Mouse (Mus musculus): ENCODE measurements around the gene Casd1. TPM values are rescaled to one million over a fixed set of nuclear protein-coding genes. Genes with fewer than 3 reads are reported as not detected.

The Casd1 gene
- polyA plus RNA-seq, 1 experiment from 2014 or later: 16.7 TPM

DNA sequence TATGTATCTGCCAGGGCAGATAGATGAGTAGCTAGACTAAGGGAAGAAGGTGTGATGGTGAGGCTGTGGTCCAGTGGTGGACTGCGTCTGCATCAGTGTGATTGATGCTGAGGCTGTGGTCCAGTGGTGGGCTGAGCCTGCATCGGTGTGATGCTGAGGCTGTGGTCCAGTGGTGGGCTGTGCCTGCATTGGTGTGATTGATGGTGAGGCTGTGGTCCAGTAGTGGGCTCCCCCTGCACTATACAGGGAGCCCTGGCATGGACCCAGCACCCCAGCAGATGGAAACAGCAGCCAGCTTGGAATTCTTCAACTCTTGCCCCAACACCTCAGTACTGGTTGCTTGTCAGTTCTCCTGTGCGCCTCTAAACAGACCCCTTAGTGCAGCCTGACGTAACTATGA, 5.8 kb downstream of the Casd1 start:
- WGBS: 87% methylated on average over 4 of the region's 4 CpGs

DNA sequence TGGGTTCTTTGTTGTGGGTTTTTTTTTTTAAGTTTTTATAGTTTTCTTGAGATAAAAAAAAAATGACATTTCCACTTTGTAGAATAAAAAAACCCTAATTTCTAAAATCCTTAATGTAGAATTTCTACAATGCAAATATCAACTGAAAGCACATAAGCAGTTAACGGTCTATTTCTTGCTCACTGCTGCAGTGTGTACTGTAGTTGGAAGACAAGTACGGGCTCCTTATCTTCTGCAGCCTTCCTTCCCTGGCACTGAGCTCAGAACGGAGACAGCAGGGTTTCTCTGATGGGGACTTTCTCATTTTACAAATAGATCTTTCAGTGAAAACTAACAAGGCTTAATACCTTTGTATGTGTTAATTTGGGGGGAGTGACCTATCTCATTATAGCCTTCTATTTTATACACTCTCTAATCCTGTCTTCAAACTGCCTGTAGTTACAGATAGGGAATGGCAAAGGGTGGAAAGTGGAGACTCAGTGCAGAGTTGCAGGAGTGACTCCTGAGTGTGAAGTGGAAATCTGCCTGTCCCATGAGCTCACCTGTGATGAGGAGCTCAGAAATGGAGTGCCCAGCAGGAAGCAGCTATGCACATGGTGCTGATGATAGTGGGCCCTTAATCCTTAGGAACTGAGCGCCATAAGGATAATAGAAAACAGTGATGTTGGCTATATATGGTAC, 9.7 kb downstream of the Casd1 start:
- Histone ChIP-seq H3K4me1 (ENCODE audit: control insufficient read depth, insufficient read depth, low read length) (no peaks in the 10 kb centered on the region), H3K4me3 (ENCODE audit: low read length) (no peak overlapping the region), H3K9ac (ENCODE audit: low read depth, low read length) (no peak overlapping the region), H3K9me3 (ENCODE audit: control insufficient read depth, low read length) (no peaks in the 10 kb centered on the region), H3K27ac (ENCODE audit: low read length) (no peak overlapping the region), H3K4me2 (ENCODE audit: low read depth, low read length) (no peak overlapping the region), H3K27me3 (replicated peaks; ENCODE audit: control insufficient read depth, insufficient read depth, low read length) (no peaks in the 10 kb centered on the region), H3K36me3 (ENCODE audit: control insufficient read depth, insufficient read depth, low read length) (0 out of 2 replicates have a peak, but pooled peaks cover 6% of the 10 kb centered on the region)
- ATAC-seq: no peak
- WGBS: 91% methylated on average over 4 of the region's 4 CpGs

More for the DNA sequence above, 5.8 kb downstream of the Casd1 start:
- no peaks in the 10 kb centered on the region for H3K4me1 ChIP-seq (ENCODE audit: control insufficient read depth, insufficient read depth, low read length)
- no peak for ATAC-seq
- no peaks in the 10 kb centered on the region for H3K9me3 ChIP-seq (ENCODE audit: control insufficient read depth, low read length)
- no peaks in the 10 kb centered on the region for H3K36me3 ChIP-seq (ENCODE audit: control insufficient read depth, insufficient read depth, low read length)
- no peaks in the 10 kb centered on the region for H3K27me3 ChIP-seq (replicated peaks; ENCODE audit: control insufficient read depth, insufficient read depth, low read length)
- no peak overlapping the region for H3K9ac ChIP-seq (ENCODE audit: low read depth, low read length)
- no peak overlapping the region for H3K4me3 ChIP-seq (ENCODE audit: low read length)
- no peak overlapping the region for H3K4me2 ChIP-seq (ENCODE audit: low read depth, low read length)
- no peak overlapping the region for H3K27ac ChIP-seq (ENCODE audit: low read length)

DNA sequence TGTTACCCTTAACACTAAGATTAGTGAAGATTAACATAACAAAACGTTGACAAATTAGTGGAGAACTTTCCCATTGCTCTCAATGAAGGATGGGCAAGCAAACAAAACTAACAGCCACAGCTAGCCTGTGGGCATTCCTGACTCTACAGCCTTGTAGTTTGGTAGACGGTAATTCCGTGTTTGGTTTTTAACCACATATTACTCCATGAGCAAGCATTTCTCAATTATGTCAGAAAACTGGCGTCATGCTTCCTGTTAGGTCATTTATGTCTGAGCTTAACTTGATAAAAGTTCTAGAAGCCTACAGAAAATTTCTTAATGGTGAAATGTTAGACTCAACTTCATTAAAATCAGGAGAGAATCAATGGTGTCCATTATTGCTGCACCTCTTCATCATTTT, 11.2 kb downstream of the Casd1 start:
- H3K27ac ChIP-seq (ENCODE audit: low read length): no peak overlapping the region
- WGBS: 85% methylated on average over 4 of the region's 4 CpGs
- no peak overlapping the region for H3K9ac ChIP-seq (ENCODE audit: low read depth, low read length)
- H3K4me3 ChIP-seq (ENCODE audit: low read length): no peak overlapping the region
- H3K4me1 ChIP-seq (ENCODE audit: control insufficient read depth, insufficient read depth, low read length): no peaks in the 10 kb centered on the region
- H3K27me3 ChIP-seq (replicated peaks; ENCODE audit: control insufficient read depth, insufficient read depth, low read length): no peaks in the 10 kb centered on the region
- H3K4me2 ChIP-seq (ENCODE audit: low read depth, low read length): no peak overlapping the region
- no peak for ATAC-seq
- H3K36me3 ChIP-seq (ENCODE audit: control insufficient read depth, insufficient read depth, low read length): 0 out of 2 replicates have a peak, but pooled peaks cover 6% of the 10 kb centered on the region
- H3K9me3 ChIP-seq (ENCODE audit: control insufficient read depth, low read length): no peaks in the 10 kb centered on the region

DNA sequence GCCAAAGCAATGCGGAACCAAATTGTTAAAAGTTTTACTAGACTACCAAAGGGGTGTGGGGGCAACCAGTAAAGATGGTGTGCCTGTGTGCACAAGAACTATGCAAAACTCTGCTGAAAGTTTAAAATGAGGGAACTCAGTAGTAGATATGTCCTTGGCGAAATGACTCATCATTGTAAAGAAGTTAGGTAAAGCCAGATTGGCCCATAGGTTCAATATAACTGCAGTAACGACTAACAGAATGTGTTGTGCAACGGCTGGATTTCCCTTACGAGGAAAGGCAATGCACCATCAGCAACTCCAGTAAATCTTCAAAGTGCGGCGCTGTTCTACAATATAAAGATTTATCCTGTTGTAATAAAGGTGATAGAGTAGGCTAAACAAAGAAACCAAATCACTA, 11.8 kb downstream of the Casd1 start:
- no peak overlapping the region for H3K9ac ChIP-seq (ENCODE audit: low read depth, low read length)
- no peak overlapping the region for H3K4me2 ChIP-seq (ENCODE audit: low read depth, low read length)
- no peaks in the 10 kb centered on the region for H3K9me3 ChIP-seq (ENCODE audit: control insufficient read depth, low read length)
- no peaks in the 10 kb centered on the region for H3K27me3 ChIP-seq (replicated peaks; ENCODE audit: control insufficient read depth, insufficient read depth, low read length)
- 87% methylated on average over 7 of the region's 7 CpGs for WGBS
- no peaks in the 10 kb centered on the region for H3K4me1 ChIP-seq (ENCODE audit: control insufficient read depth, insufficient read depth, low read length)
- H3K36me3 ChIP-seq (ENCODE audit: control insufficient read depth, insufficient read depth, low read length): 0 out of 2 replicates have a peak, but pooled peaks cover 6% of the 10 kb centered on the region
- H3K27ac ChIP-seq (ENCODE audit: low read length): no peak overlapping the region
- no peak for ATAC-seq
- no peak overlapping the region for H3K4me3 ChIP-seq (ENCODE audit: low read length)

DNA sequence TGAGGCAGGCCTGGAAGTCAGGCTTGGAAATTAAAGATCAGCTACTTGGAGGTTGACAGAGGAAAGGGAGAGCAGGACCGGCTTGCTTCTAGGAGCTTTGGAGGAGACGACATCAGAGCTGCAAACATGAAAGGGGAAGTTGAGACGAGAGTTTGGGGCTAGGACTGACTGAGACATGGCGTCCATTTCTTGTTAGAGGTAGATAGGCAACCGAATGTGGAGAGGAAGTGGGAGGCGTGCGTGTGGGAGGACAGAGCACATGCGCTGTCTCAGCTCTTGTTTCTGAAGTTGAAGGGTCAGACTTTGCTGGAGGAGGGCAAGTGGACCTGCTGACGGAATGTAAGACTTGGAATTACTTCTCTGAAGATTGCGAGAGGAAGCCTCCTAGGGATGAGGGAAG, 17.3 kb downstream of the Casd1 start:
- Histone ChIP-seq H3K27ac (ENCODE audit: low read length) (no peak overlapping the region), H3K4me2 (ENCODE audit: low read depth, low read length) (no peak overlapping the region), H3K27me3 (replicated peaks; ENCODE audit: control insufficient read depth, insufficient read depth, low read length) (no peaks in the 10 kb centered on the region), H3K9me3 (ENCODE audit: control insufficient read depth, low read length) (no peaks in the 10 kb centered on the region), H3K36me3 (ENCODE audit: control insufficient read depth, insufficient read depth, low read length) (0 out of 2 replicates have a peak, but pooled peaks cover 10% of the 10 kb centered on the region), H3K9ac (ENCODE audit: low read depth, low read length) (no peak overlapping the region), H3K4me3 (ENCODE audit: low read length) (no peak overlapping the region), H3K4me1 (ENCODE audit: control insufficient read depth, insufficient read depth, low read length) (no peaks in the 10 kb centered on the region)
- WGBS: 86% methylated on average over 10 of the region's 10 CpGs
- no peak for ATAC-seq

DNA sequence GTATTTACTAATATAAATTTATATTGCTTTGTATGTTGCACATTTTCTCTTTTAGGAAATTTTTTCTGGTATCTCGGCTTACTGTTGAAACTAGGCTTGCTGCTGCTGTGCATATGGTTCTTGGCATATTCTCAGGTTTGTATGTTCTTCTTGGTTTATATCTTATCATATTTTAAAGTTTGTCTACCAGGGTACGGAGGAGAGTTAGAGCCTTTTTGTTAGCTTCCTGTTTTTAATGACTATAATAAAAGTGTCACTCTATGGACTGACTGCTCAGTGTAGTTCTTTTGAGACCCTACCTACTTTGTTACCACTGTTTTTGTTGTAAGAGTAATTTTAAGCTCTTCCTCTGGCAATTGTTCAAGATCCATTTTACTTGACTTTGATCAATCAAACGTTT, 30.8 kb downstream of the Casd1 start:
- Histone ChIP-seq H3K4me1 (ENCODE audit: control insufficient read depth, insufficient read depth, low read length) (no peaks in the 10 kb centered on the region), H3K4me2 (ENCODE audit: low read depth, low read length) (no peak overlapping the region), H3K27ac (ENCODE audit: low read length) (no peak overlapping the region), H3K27me3 (replicated peaks; ENCODE audit: control insufficient read depth, insufficient read depth, low read length) (no peaks in the 10 kb centered on the region), H3K9me3 (ENCODE audit: control insufficient read depth, low read length) (no peaks in the 10 kb centered on the region), H3K4me3 (ENCODE audit: low read length) (no peak overlapping the region), H3K9ac (ENCODE audit: low read depth, low read length) (no peak overlapping the region), H3K36me3 (ENCODE audit: control insufficient read depth, insufficient read depth, low read length) (no peaks in the 10 kb centered on the region)
- ATAC-seq: no peak
- whole genome bisulfite sequencing: 58% methylated on average over 3 of the region's 3 CpGs

DNA sequence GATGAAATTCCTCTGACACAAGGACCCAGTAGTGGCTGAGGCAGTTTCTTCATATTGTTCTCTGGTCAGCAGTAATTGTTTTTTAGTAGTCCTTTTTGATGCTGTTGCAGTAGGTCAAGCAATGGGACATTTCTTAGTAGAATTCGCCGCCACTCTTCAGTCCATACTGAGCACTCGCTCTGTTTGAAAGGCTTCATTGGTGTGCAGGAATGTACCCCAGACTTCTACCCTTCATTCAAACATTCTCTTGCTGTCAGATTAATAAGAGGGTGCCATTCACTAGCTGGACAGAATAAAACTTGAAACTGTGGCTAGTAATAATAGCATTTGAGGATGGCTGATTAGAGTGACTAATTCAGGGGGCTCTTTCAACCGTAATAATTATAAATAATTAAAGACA, 32.5 kb downstream of the Casd1 start:
- no peak overlapping the region for H3K27ac ChIP-seq (ENCODE audit: low read length)
- 88% methylated on average over 4 of the region's 4 CpGs for WGBS
- no peaks in the 10 kb centered on the region for H3K4me1 ChIP-seq (ENCODE audit: control insufficient read depth, insufficient read depth, low read length)
- ATAC-seq: no peak
- no peaks in the 10 kb centered on the region for H3K27me3 ChIP-seq (replicated peaks; ENCODE audit: control insufficient read depth, insufficient read depth, low read length)
- H3K9ac ChIP-seq (ENCODE audit: low read depth, low read length): no peak overlapping the region
- H3K9me3 ChIP-seq (ENCODE audit: control insufficient read depth, low read length): no peaks in the 10 kb centered on the region
- H3K4me2 ChIP-seq (ENCODE audit: low read depth, low read length): no peak overlapping the region
- 0 out of 2 replicates have a peak, but pooled peaks cover 2% of the 10 kb centered on the region for H3K36me3 ChIP-seq (ENCODE audit: control insufficient read depth, insufficient read depth, low read length)
- H3K4me3 ChIP-seq (ENCODE audit: low read length): no peak overlapping the region

DNA sequence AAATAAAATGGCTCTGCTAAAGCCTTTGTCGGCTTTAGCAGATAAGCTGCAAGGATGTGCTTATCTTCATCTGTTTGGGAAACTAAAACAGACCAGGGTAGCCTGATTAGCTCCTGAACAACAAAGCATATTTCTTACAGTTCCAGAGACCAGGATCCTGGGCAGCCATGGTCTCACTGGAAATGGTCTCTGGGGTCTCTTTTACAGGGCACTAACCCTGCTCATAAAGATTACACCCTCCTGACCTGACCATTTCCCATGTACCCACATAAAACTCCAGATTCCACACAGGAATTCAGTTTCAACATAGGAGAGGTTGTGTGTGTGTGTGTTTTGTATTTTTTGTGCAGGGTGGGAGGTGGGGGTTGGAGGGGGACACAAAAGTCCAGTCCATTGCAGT, 34.2 kb downstream of the Casd1 start:
- Histone ChIP-seq H3K27ac (ENCODE audit: low read length) (no peak overlapping the region), H3K4me1 (ENCODE audit: control insufficient read depth, insufficient read depth, low read length) (no peaks in the 10 kb centered on the region), H3K4me3 (ENCODE audit: low read length) (no peak overlapping the region), H3K9ac (ENCODE audit: low read depth, low read length) (no peak overlapping the region), H3K36me3 (ENCODE audit: control insufficient read depth, insufficient read depth, low read length) (0 out of 2 replicates have a peak, but pooled peaks cover 2% of the 10 kb centered on the region), H3K27me3 (replicated peaks; ENCODE audit: control insufficient read depth, insufficient read depth, low read length) (no peaks in the 10 kb centered on the region), H3K9me3 (ENCODE audit: control insufficient read depth, low read length) (no peaks in the 10 kb centered on the region), H3K4me2 (ENCODE audit: low read depth, low read length) (no peak overlapping the region)
- WGBS: 11% methylated on average over 1 of the region's 1 CpGs
- ATAC-seq: no peak

DNA sequence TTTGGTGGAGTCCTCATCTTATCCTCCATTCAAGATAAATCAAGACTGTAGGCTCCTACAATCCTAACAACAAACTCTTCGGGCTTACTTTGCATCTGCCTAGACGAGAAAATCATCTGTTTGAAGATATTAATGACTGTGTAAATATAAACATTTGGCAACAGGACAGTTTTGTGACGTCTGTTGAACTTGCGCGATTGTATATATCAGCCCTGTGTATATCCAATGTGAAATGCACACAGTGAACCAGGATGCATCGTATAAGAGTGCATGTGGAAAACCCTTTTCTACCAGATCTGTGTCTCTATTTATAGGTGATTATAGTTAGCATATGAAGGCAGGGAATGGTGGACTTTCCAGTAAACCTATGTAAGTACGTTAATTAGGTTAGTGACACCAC, 41.4 kb downstream of the Casd1 start:
- H3K9ac ChIP-seq (ENCODE audit: low read depth, low read length): no peak overlapping the region
- H3K27ac ChIP-seq (ENCODE audit: low read length): no peak overlapping the region
- no peaks in the 10 kb centered on the region for H3K27me3 ChIP-seq (replicated peaks; ENCODE audit: control insufficient read depth, insufficient read depth, low read length)
- no peak overlapping the region for H3K4me2 ChIP-seq (ENCODE audit: low read depth, low read length)
- no peak for ATAC-seq
- 73% methylated on average over 7 of the region's 7 CpGs for WGBS
- H3K36me3 ChIP-seq (ENCODE audit: control insufficient read depth, insufficient read depth, low read length): 0 out of 2 replicates have a peak, but pooled peaks cover 2% of the 10 kb centered on the region
- H3K9me3 ChIP-seq (ENCODE audit: control insufficient read depth, low read length): no peaks in the 10 kb centered on the region
- H3K4me3 ChIP-seq (ENCODE audit: low read length): no peak overlapping the region
- H3K4me1 ChIP-seq (ENCODE audit: control insufficient read depth, insufficient read depth, low read length): no peaks in the 10 kb centered on the region

DNA sequence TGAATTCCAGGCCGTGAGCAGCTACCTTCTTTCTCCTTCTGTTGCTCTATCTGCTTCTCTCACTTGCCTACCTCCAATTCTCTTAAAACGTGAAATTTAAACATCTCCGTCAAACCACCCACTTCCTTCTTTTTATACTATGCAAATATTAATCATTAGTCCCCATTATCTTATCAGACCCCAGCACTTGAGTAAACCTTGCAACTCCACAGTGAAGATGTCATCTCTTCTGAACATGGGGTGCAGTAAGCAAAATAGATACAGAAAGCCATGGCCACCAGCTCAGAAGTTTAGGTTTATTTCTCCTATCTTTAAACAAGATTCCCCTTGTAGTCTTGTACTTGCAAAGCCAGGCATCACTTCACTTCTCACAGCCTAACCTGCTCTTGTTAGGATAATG, 46.7 kb downstream of the Casd1 start:
- Histone ChIP-seq H3K4me3 (ENCODE audit: low read length) (no peak overlapping the region), H3K27me3 (replicated peaks; ENCODE audit: control insufficient read depth, insufficient read depth, low read length) (no peaks in the 10 kb centered on the region), H3K4me2 (ENCODE audit: low read depth, low read length) (no peak overlapping the region), H3K9me3 (ENCODE audit: control insufficient read depth, low read length) (no peaks in the 10 kb centered on the region), H3K27ac (ENCODE audit: low read length) (no peak overlapping the region), H3K4me1 (ENCODE audit: control insufficient read depth, insufficient read depth, low read length) (no peaks in the 10 kb centered on the region), H3K36me3 (ENCODE audit: control insufficient read depth, insufficient read depth, low read length) (no peaks in the 10 kb centered on the region), H3K9ac (ENCODE audit: low read depth, low read length) (no peak overlapping the region)
- ATAC-seq: no peak
- WGBS: 55% methylated on average over 3 of the region's 3 CpGs

Data from intestine, embryonic 16.5 days (tissue).